Mouse (Mus musculus): ENCODE results near the gene Pde1a. TPM values are rescaled to one million over a fixed set of nuclear protein-coding genes. Genes with fewer than 3 reads are reported as not detected.

Pde1a gene
- total RNA-seq, 2 experiments from 2014 or later: 144 to 149 TPM

- no peak for DNase-seq (ENCODE audit: extremely low spot score in 1 of 2, low spot score in 1 of 2)
Measured at GRCm38 (mm10) chr2:80054042-80054441, 75.2 kb downstream of the Pde1a start.

GRCm38 (mm10) chr2:80046751-80047513 is 82.3 kb downstream of the Pde1a start:
- no peak for DNase-seq (ENCODE audit: extremely low spot score in 1 of 2, low spot score in 1 of 2)

GRCm38 (mm10) chr2:80038642-80039445 is 90.4 kb downstream of the Pde1a start:
- no peak for DNase-seq (ENCODE audit: extremely low spot score in 1 of 2, low spot score in 1 of 2)

- DNase-seq (ENCODE audit: extremely low spot score in 1 of 2, low spot score in 1 of 2): no peak
Measured at GRCm38 (mm10) chr2:80037971-80038370, 91.3 kb downstream of the Pde1a start.

- DNase-seq (ENCODE audit: extremely low spot score in 1 of 2, low spot score in 1 of 2): no peak
Measured at GRCm38 (mm10) chr2:80029051-80029450, 100.2 kb downstream of the Pde1a start.

GRCm38 (mm10) chr2:80026053-80026452 is 103.2 kb downstream of the Pde1a start:
- DNase-seq (ENCODE audit: extremely low spot score in 1 of 2, low spot score in 1 of 2): no peak

- DNase-seq (ENCODE audit: extremely low spot score in 1 of 2, low spot score in 1 of 2): no peak
Measured at GRCm38 (mm10) chr2:80025597-80025996, 103.7 kb downstream of the Pde1a start.

GRCm38 (mm10) chr2:80025038-80025437 is 104.2 kb downstream of the Pde1a start:
- no peak for DNase-seq (ENCODE audit: extremely low spot score in 1 of 2, low spot score in 1 of 2)

- DNase-seq (ENCODE audit: extremely low spot score in 1 of 2, low spot score in 1 of 2): no peak
Measured at GRCm38 (mm10) chr2:80014161-80014560, 115.1 kb downstream of the Pde1a start.

GRCm38 (mm10) chr2:80013060-80013459 is 116.2 kb downstream of the Pde1a start:
- no peak for DNase-seq (ENCODE audit: extremely low spot score in 1 of 2, low spot score in 1 of 2)

- DNase-seq (ENCODE audit: extremely low spot score in 1 of 2, low spot score in 1 of 2): no peak
Measured at GRCm38 (mm10) chr2:79999168-79999567, 130.1 kb downstream of the Pde1a start.

GRCm38 (mm10) chr2:79998460-79998859 is 130.8 kb downstream of the Pde1a start:
- DNase-seq (ENCODE audit: extremely low spot score in 1 of 2, low spot score in 1 of 2): no peak

GRCm38 (mm10) chr2:79991642-79992041 is 137.6 kb downstream of the Pde1a start:
- DNase-seq (ENCODE audit: extremely low spot score in 1 of 2, low spot score in 1 of 2): no peak

- no peak for DNase-seq (ENCODE audit: extremely low spot score in 1 of 2, low spot score in 1 of 2)
Measured at GRCm38 (mm10) chr2:79983778-79984177, 145.5 kb downstream of the Pde1a start.

GRCm38 (mm10) chr2:79983222-79983632 is 146.0 kb downstream of the Pde1a start:
- DNase-seq (ENCODE audit: extremely low spot score in 1 of 2, low spot score in 1 of 2): no peak

- DNase-seq (ENCODE audit: extremely low spot score in 1 of 2, low spot score in 1 of 2): no peak
Measured at GRCm38 (mm10) chr2:79981781-79982180, 147.5 kb downstream of the Pde1a start.

GRCm38 (mm10) chr2:79978992-79979391 is 150.3 kb downstream of the Pde1a start:
- no peak for DNase-seq (ENCODE audit: extremely low spot score in 1 of 2, low spot score in 1 of 2)

GRCm38 (mm10) chr2:79977259-79977658 is 152.0 kb downstream of the Pde1a start:
- DNase-seq (ENCODE audit: extremely low spot score in 1 of 2, low spot score in 1 of 2): no peak

- DNase-seq (ENCODE audit: extremely low spot score in 1 of 2, low spot score in 1 of 2): no peak
Measured at GRCm38 (mm10) chr2:79975947-79976346, 153.3 kb downstream of the Pde1a start.

GRCm38 (mm10) chr2:79972271-79972670 is 157.0 kb downstream of the Pde1a start:
- no peak for DNase-seq (ENCODE audit: extremely low spot score in 1 of 2, low spot score in 1 of 2)

GRCm38 (mm10) chr2:79969594-79969993 is 159.7 kb downstream of the Pde1a start:
- no peak for DNase-seq (ENCODE audit: extremely low spot score in 1 of 2, low spot score in 1 of 2)
